Mouse (Mus musculus) megakaryocyte, embryonic 14.5 days (primary cell): ENCODE results near the gene Nfe2l3.

Experiments
- FLI1 ChIP-seq: IDR thresholded peaks from 2 replicates; pipeline ENCODE4 v1.6.1; 2012; ENCODE audit warnings: low read length, inconsistent platforms, mixed read lengths
- GATA1 ChIP-seq: IDR thresholded peaks from 3 replicates; pipeline ENCODE4 v1.6.1; 2012; ENCODE audit warnings: mixed read lengths, low read length, inconsistent platforms, borderline replicate concordance

DNA sequence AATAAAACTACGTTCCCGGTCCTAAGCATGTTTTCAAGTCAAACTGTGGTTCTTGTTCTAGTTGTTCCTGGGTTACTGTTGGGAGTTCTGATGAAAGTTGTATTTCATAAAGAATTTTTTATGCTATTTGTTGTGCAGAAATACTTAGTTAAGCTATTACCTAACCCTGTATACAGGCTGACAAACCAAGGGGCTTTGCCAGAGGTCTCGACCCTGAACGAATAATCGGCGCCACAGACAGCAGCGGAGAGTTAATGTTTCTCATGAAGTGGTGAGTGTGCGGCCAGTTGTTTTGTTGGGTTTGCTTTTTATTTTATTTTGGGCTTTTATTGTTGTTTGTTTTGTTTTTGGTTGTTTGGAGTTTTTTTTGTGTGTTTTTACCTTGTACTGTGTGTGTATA is 49.1 kb downstream of the Nfe2l3 start:
- TF ChIP-seq FLI1 (no peak), GATA1 (no peak)
